Mouse (Mus musculus) midbrain, embryonic 13.5 days (tissue): Measurements from ENCODE around the gene Sccpdh. TPM values are rescaled to one million over a fixed set of nuclear protein-coding genes. Genes with fewer than 3 reads are reported as not detected.
"Not testable (repeated sequence)": the region's sequence is repeated elsewhere in the genome, so short reads cannot be mapped to it uniquely, and the experiment has no call there.

Experiments
- ATAC-seq: fragments of 200-750 bp; cut with Nextera tagmentation; 2 replicates; pipeline ENCODE4 v1.8.0; 2017; ENCODE audit warnings: mild to moderate bottlenecking, moderate TSS enrichment, moderate library complexity
- H3K27ac ChIP-seq: fragments of 300-500 bp; sonication (generic); 2 replicates; pipeline ENCODE4 v1.5.1; 2015; ENCODE audit warnings: inconsistent platforms, mild to moderate bottlenecking, moderate library complexity
- H3K27me3 ChIP-seq: fragments of 300-500 bp; sonication (generic); 2 replicates; pipeline ENCODE4 v1.6.1; 2015; ENCODE audit warnings: mild to moderate bottlenecking, inconsistent platforms
- H3K36me3 ChIP-seq: fragments of 300-500 bp; sonication (generic); 2 replicates; pipeline ENCODE4 v1.6.1; 2015; ENCODE audit warnings: mild to moderate bottlenecking, inconsistent platforms
- H3K4me1 ChIP-seq: fragments of 300-500 bp; sonication (generic); replicated peaks from 2 replicates; pipeline ENCODE4 v1.6.1; 2015; ENCODE audit warnings: inconsistent platforms
- H3K4me2 ChIP-seq: fragments of 300-500 bp; sonication (generic); replicated peaks from 2 replicates; pipeline ENCODE4 v1.6.1; 2015; ENCODE audit warnings: moderate library complexity, mild to moderate bottlenecking, inconsistent platforms
- H3K4me3 ChIP-seq: fragments of 300-500 bp; sonication (generic); replicated peaks from 2 replicates; pipeline ENCODE4 v1.5.1; 2015; ENCODE audit warnings: mild to moderate bottlenecking, inconsistent platforms
- H3K9ac ChIP-seq: fragments of 300-500 bp; sonication (generic); replicated peaks from 2 replicates; pipeline ENCODE4 v1.6.1; 2015; ENCODE audit warnings: mild to moderate bottlenecking, inconsistent platforms
- H3K9me3 ChIP-seq: fragments of 300-500 bp; sonication (generic); 2 replicates; pipeline ENCODE4 v1.6.1; 2016; ENCODE audit warnings: mild to moderate bottlenecking, inconsistent platforms
- WGBS: fragments of 180-500 bp; shearing (Covaris S2); methylation state at CpG from one replicate; pipeline ENCODE4 v1.1.7; 2015; 5-methylcytosine and 5-hydroxymethylcytosine counted together
- polyA plus RNA-seq: library from polyadenylated mRNA; unstranded; fragments of >200 nt; fragmentation: Nextera tagmentation; extraction: Ambion mirVana; gene quantifications from 2 replicates; pipeline ENCODE4 v1.2.1, GENCODE M21; 2015

Gene Sccpdh
- polyA plus RNA-seq, 1 experiment from 2014 or later = 114 TPM

DNA sequence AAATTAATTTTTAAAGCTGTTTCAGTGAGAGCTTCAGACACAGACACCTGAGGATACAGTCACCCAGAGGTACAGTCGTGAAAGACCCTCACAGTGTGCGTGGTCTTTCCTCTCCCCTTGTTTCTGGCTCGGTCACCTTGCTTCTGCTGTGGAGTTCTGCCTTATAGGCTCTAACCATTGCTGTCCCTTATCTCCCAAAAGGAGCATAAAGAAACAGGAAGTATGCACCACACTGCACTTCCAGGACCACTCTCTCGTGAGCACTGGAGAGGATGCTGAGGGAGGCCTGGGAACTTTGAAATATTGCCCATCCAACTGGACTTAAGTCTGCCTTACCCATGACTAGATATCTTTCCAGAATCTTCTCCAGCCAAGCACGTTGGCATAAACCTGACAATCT, 42.7 kb downstream of the Sccpdh start:
- Histone ChIP-seq H3K4me3 (no peak overlapping the region), H3K27ac (no peak overlapping the region), H3K9me3 (peaks cover 3% of the 10 kb centered on the region), H3K27me3 (no peaks in the 10 kb centered on the region), H3K36me3 (no peaks in the 10 kb centered on the region), H3K4me2 (no peak overlapping the region), H3K9ac (no peak overlapping the region), H3K4me1 (no peaks in the 10 kb centered on the region)
- 93% methylated on average over 5 of the region's 5 CpGs for WGBS
- no peak for ATAC-seq

DNA sequence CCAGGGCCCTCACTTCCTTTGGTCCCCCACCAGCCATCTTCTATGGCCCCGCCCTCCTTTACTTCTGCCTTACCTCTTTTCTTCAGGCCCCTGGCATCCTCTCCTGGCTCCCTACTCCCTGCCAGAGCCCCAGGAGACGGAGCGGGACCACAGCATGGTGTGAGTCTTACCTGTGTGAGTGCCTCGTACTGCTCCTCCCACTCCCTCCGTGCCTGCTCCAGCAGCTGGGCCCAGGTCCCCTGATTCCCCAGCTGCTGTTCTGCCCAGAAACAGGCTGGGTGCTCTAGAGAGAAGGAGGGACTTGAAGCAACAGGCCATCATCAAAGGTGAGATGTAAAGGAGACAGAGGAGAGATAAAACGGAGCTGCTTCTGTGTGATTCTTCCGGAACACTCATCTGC, 44.6 kb downstream of the Sccpdh start:
- Histone ChIP-seq H3K27ac (no peak overlapping the region), H3K9me3 (peaks cover 3% of the 10 kb centered on the region), H3K36me3 (no peaks in the 10 kb centered on the region), H3K9ac (no peak overlapping the region), H3K4me1 (no peaks in the 10 kb centered on the region), H3K4me3 (no peak overlapping the region), H3K4me2 (no peak overlapping the region), H3K27me3 (no peaks in the 10 kb centered on the region)
- 88% methylated on average over 7 of the region's 7 CpGs for WGBS
- ATAC-seq = no peak

DNA sequence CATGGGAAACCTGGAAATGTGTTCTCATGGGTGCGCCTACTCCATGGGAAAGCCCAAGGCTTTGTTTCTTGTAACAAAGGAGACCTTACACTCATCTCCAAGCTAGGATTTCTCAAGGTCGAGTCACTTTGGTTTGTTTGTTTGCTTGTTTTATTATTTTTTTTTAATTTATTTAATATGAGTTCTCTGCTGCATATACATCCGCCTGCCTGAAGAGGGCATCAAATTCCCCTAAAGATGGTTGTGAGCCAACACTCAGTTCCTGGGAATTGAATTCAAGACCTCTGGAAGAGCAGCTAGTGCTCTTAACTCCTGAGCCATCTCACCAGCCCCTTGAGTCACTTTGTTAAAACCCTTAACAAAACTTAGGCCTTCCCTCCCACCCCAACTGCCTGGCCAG, 45.4 kb downstream of the Sccpdh start:
- H3K27ac ChIP-seq = no peak overlapping the region
- H3K4me2 ChIP-seq = no peak overlapping the region
- no peak overlapping the region for H3K9ac ChIP-seq
- H3K9me3 ChIP-seq = peaks cover 3% of the 10 kb centered on the region
- no peak overlapping the region for H3K4me3 ChIP-seq
- no peaks in the 10 kb centered on the region for H3K27me3 ChIP-seq
- no peak for ATAC-seq
- 91% methylated on average over 3 of the region's 3 CpGs for WGBS
- H3K36me3 ChIP-seq = no peaks in the 10 kb centered on the region
- no peaks in the 10 kb centered on the region for H3K4me1 ChIP-seq

DNA sequence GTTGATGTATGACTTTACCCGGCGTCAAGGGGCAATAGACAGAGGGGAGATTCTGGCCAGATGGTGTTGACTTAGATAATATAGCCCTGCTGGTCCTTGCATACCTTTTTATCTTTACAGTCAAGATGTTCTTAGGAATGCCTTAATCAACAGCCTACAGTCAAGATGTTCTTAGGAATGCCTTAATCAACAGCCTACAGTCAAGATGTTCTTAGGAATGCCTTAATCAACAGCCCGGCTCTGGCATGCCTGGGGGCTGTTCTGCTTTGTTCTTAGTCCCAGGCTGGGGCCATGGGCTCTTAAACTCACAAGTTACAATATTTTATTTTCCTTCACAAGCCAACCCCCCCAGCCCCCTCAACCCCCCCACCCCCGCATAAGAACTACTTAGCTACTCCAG, 47.3 kb downstream of the Sccpdh start:
- H3K9me3 ChIP-seq, H3K27me3 ChIP-seq, H3K4me3 ChIP-seq, H3K27ac ChIP-seq, H3K9ac ChIP-seq, H3K4me1 ChIP-seq, ATAC-seq, H3K36me3 ChIP-seq, H3K4me2 ChIP-seq: not testable (repeated sequence)
- 92% methylated on average over 3 of the region's 4 CpGs for WGBS

DNA sequence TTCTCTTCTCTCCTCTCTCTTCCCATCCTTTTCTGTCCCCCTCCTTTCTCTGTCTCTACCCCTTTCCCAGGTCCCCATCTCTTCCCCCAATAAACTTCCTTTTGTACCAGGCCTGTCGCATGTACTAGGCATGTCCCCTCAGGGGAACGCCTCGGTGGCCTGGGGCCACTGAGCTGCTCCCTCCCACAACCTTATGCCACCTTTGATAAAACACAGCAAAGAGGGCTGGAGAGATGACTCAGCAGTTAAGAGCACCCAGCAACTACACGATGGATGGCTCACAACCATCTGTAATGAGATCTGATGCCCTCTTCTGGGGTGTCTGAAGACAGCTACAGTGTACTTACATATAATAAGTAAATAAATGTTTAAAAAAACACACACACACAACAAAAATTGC, 47.8 kb downstream of the Sccpdh start:
- Histone ChIP-seq H3K27me3 (no peaks in the 10 kb centered on the region), H3K9me3 (peaks cover 3% of the 10 kb centered on the region), H3K27ac (no peak overlapping the region), H3K36me3 (no peaks in the 10 kb centered on the region), H3K4me1 (no peaks in the 10 kb centered on the region), H3K4me3 (no peak overlapping the region), H3K9ac (no peak overlapping the region), H3K4me2 (no peak overlapping the region)
- no peak for ATAC-seq
- WGBS = 92% methylated on average over 4 of the region's 4 CpGs

DNA sequence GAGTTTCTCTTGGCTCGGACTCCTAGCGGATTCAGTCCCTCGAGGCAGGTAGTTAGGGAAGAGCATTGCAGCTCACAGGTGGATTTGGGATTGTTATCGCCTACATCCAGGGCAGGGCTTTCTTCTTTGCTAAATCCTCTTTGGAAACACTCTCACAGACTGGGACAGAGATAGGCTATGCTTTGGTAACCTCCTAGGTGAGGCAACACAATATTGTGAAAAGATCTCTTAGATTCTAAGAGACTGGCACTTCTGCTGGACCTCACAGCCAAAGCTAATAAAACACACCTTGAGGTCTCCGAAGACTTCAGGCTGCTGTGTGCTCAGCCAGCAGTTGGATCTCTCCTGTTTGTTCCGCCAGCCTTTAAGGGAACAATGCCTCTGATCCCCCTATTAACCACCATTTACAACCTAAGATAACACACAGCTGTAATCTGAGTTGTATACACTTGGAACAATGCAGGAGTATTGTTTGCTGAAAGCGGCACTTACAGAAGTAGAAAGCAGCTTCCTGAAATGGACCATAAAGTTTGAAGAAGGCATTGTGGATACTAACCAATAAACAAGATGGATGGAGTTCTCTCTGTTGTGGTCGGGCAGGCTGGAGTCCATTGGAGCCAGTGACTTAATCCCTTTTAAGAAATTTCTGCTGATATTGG, 54.9 kb downstream of the Sccpdh start:
- no peak for ATAC-seq
- Histone ChIP-seq H3K4me3 (no peak overlapping the region), H3K27me3 (no peaks in the 10 kb centered on the region), H3K9ac (no peak overlapping the region), H3K4me1 (no peaks in the 10 kb centered on the region), H3K27ac (no peak overlapping the region), H3K9me3 (no peaks in the 10 kb centered on the region), H3K4me2 (no peak overlapping the region), H3K36me3 (no peaks in the 10 kb centered on the region)
- WGBS = 75% methylated on average over 8 of the region's 8 CpGs

DNA sequence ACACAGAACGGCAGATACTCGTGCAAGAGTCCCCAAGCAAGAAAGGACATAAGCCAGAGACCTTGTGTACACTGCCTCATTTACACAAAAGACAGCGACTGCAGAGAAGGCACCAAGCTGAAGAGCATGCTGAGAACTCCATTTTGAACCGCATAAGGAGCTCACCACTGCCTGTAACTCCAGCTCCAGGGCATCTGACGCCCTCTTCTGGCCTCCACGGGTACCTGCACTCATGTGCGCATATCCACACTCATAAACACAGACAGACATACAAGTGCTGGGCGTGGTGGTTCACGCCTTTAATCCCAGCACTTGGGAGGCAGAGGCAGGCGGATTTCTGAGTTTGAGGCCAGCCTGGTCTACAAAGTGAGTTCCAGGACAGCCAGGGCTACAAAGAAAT, 60.7 kb downstream of the Sccpdh start:
- 89% methylated on average over 10 of the region's 10 CpGs for WGBS
- no peak for ATAC-seq
- H3K27ac ChIP-seq = no peak overlapping the region

DNA sequence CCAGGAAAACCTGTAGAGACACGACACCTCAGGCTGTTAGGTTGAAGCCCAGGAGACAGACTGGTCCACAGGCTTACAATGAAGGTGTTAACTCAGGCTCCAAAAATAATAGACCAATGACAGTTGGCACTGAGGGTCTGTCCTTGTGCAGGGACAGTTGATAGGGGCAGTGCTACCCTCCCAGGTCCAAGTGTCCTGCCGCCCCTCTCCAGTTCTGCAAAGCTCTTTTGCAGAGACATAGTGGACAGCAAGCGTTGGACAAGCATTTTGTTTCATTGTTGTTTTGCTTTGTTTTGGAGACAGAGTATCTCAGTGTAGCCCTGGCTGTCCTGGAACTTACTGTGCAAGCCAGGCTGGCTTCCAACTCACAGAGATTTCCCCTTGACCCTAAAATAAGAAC, 63.4 kb downstream of the Sccpdh start:
- Histone ChIP-seq H3K4me2 (no peak overlapping the region), H3K4me3 (no peak overlapping the region), H3K9me3 (no peaks in the 10 kb centered on the region), H3K27me3 (no peaks in the 10 kb centered on the region), H3K36me3 (no peaks in the 10 kb centered on the region), H3K9ac (no peak overlapping the region), H3K4me1 (no peaks in the 10 kb centered on the region), H3K27ac (no peak overlapping the region)
- ATAC-seq = no peak
- WGBS = 90% methylated on average over 3 of the region's 3 CpGs

More for the DNA sequence above, 60.7 kb downstream of the Sccpdh start:
- Histone ChIP-seq H3K4me3 (no peak overlapping the region), H3K36me3 (no peaks in the 10 kb centered on the region), H3K4me2 (no peak overlapping the region), H3K4me1 (no peaks in the 10 kb centered on the region), H3K9me3 (no peaks in the 10 kb centered on the region), H3K9ac (no peak overlapping the region), H3K27me3 (no peaks in the 10 kb centered on the region)

DNA sequence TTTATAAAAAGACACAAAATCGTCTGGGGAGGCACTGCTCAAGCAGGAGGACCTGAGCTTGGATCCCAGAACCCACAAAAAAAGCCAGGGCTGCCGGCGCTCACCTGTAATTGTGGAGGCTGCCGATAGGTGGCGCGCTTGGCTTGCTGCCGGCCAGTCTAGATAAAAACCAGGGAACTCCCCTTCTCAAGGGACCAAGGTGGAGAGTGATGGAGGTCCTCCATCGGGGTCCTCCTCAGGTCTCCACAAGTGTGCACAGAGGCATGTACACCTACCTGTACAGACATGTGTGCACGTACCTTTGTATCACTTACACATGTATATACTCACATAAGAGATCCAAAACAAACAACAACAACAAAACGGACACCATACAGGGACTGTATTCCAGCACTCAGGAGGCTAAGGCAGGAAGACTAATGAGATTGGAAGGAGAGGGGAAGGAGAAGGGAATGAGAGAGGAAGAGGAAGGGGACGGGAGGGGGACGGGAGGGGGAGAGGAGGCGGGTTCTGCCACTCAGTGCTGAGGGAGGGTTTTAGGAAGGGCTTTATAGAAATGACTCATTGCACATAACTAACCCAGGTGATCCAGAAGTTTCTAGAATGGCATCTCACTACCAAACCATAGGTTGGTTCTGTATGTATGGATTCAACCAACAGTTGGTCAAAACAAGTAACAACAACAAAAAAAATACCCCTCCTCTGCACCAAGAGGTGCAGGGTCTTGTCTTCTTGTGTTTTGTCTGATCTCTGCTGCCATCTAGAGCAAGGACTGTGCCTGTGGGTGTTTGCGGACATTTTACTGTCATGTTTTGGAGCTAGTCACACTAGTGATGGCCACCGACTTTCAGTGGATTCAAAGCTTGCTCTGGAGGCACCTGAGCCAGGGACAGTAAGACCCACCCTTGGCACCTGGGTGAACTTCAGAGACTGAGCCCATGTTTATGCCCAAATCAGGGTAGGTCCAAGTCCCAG, 66.8 kb downstream of the Sccpdh start:
- Histone ChIP-seq H3K4me3 (no peak overlapping the region), H3K9ac (no peak overlapping the region), H3K27ac (no peak overlapping the region), H3K4me2 (no peak overlapping the region), H3K9me3 (no peaks in the 10 kb centered on the region), H3K4me1 (no peaks in the 10 kb centered on the region), H3K27me3 (no peaks in the 10 kb centered on the region), H3K36me3 (no peaks in the 10 kb centered on the region)
- 32% methylated on average over 15 of the region's 15 CpGs for WGBS
- ATAC-seq = 0 out of 2 replicates have a peak, but pooled peaks have one; percentile 50

DNA sequence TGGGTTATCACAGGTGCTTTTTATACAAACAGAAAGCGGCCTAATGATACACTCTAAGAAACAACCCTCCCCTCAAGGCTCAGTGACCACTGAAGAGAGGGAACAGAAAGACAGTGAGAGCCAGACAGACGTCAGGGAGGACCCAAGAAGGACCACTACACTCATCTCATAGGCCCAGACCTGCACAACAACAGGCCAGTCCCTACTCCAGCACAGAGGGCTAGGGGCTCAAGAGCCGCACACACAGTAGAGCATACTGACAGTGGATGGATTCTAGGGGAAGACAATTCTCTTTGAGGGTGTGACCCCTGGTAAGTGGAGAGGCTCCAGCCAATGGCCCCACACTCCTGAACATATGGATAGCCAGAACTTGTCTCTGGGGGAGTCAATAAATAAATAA, 68.5 kb downstream of the Sccpdh start:
- Histone ChIP-seq H3K4me2 (no peak overlapping the region), H3K9me3 (no peaks in the 10 kb centered on the region), H3K4me3 (no peak overlapping the region), H3K27ac (no peak overlapping the region), H3K36me3 (no peaks in the 10 kb centered on the region), H3K4me1 (no peaks in the 10 kb centered on the region), H3K27me3 (no peaks in the 10 kb centered on the region), H3K9ac (no peak overlapping the region)
- no peak for ATAC-seq
- 84% methylated on average over 3 of the region's 3 CpGs for WGBS
